Mouse (Mus musculus) adrenal gland, adult (tissue): Measurements from ENCODE around the gene Lsm11.
A peak's percentile ranks its signal among the peaks of the same experiment; 100 is the strongest.
"Not testable (repeated sequence)": the region's sequence is repeated elsewhere in the genome, so short reads cannot be mapped to it uniquely, and the experiment has no call there.

ENCODE experiments used
- DNase-seq, 2 experiments: peaks; one replicate each; pipeline ENCODE4 v3.0.0; 2022 to 2023; ENCODE audit warnings: low spot score in 1 of 2; ENCODE audit not compliant: inconsistent age in 2 of 2

Gene Lsm11

GRCm38 (mm10) chr11:45885606-45886230, 59.0 kb downstream of the Lsm11 start:
- no peak for DNase-seq

DNA sequence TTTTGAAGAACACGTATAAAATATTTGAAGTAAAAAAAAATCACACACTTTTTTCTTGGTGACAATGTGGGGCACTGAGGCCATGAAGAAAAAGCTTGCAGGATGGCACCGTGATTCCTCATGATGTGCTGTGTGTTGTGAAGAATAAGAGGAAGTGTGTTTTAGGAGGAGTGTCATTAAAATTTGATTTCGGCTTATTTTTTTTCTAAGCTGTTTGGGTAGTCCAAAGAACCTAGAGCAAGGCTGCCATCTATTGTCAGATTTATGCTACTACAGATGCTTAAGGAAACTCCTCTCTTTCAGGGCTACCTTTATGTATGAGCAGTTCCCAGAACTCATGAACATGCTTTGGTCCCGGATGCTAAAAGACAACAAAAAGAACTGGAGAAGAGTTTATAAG, 60.7 kb downstream of the Lsm11 start:
- peak in 1 of 2 experiments; percentile 78 for DNase-seq

DNA sequence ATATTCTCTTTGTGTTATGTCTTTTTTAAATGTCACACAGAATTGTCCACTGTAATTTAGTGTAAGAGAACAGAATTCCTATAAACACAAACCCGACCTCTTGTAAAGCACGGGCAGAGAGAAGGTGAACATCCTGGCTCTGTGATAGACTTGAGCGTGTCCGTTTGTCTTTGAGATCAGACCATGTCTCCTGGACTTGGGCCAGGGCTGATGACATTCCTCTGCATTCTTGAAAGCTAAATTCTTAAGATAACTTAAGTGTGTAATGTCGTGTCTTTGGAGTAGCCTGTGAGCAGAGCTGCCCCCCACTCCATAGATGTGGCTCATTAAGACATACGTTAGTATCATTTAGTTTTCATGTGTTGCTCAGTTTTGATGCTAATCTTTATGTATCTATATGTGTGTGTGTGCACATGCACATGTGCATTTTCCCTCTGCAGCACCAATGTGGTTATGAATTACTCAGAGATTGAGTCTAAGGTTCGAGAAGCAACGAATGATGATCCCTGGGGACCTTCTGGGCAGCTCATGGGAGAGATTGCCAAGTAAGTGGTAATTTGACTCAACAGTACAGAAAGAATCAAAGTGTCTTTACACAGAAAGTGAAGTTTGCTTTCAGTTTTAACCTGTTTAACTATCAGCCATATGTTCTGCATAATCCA, 61.3 kb downstream of the Lsm11 start:
- peak; percentile 21 to 57 for DNase-seq

DNA sequence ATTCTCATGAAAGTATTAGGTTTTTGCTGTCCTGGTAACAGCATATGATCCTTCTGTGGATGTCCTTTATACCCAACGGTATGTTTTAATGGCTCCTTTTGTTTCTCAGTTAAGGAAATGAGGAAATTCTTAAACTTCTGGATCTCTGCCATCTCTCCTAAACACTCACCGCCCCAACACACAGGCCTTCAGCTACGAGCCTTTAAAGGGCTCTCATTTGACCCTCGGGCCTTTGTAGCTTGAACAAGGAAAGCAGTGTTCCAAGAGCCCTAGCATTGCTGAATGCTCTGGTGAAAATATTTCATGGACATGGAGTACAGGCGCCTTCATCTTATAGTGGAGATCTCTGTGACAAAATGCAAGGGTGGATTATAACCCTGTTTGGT, 63.1 kb downstream of the Lsm11 start:
- DNase-seq, result no peak

GRCm38 (mm10) chr11:45881026-45881682, 63.6 kb downstream of the Lsm11 start:
- peak; percentile 44 to 84 for DNase-seq

DNA sequence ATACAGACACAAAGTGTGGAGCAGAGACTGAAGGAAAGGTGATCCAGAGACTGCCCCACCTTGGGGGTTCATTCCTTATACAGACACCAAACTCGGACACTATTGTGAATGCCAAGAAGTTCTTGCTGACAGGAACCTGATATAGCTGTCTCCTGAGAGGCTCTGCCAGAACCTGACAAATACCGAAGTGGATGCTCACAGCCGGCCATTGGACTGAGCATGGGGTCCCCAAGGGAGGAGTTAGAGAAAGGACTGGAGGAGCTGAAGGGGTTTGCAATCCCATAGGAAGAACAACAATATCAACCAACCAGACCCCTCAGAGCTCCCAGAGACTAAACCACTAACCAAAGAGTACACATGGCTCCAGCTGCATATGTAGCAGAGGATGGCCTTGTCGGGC, 65.4 kb downstream of the Lsm11 start:
- not testable (repeated sequence) for DNase-seq
